In the genomic region with DNA sequence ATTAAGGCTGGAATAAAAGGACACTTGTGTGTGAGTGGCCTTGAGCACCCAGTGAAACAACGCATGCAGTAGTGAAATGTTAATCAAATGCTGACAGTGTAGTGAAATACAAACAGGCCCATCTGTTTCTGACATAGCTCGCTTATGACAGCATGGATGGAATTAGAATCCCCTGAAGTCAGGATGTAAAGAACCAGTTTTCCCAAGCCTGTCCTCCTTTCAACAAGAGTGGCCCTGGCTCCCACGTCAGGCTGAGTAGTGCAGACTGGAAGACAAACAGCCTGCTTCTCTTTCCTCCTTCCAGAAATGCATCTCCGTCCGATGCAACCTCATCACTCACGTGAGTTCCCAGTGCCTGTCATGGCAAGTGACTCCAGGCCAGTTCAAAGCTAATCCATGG, we compare ENCODE assay signal across 19 mouse cellular contexts. TPM values are rescaled to one million over a fixed set of nuclear protein-coding genes. Genes with fewer than 3 reads are reported as not detected.
DNase-seq lines count a peak whose midpoint lies in the region; ATAC-seq and TF ChIP-seq lines count a peak whose summit lies in the region.
"Had no signal": no experiment of that assay in that cellular context is flagged by ENCODE, and none has a peak within 500 bp of the region (broad histone marks: within the 10 kb centered on the region; RNA-seq: fewer than 3 reads in every experiment).

No protein-coding gene starts in this region.

- no peak overlapping the region for H3K4me2 ChIP-seq in lung, embryonic 14.5 days
- no peak overlapping the region for H3K4me2 ChIP-seq in midbrain, embryonic 11.5 days
- H3K4me2 ChIP-seq: embryonic facial prominence, embryonic 12.5 days; liver, embryonic 15.5 days; midbrain, embryonic 15.5 days had no signal

- peak; percentile 75 for ATAC-seq in lung, embryonic 14.5 days (ENCODE audit: insufficient read depth)
- no peak for ATAC-seq in midbrain, embryonic 11.5 days (ENCODE audit: low FRiP score)
- ATAC-seq: midbrain, embryonic 15.5 days had no signal

- peak overlapping the region; percentile 59; the same call in 1 of the 2 replicates for H3K27ac ChIP-seq in heart, embryonic 10.5 days
- no peak overlapping the region for H3K27ac ChIP-seq in lung, embryonic 14.5 days (ENCODE audit: low read depth)
- no peak overlapping the region for H3K27ac ChIP-seq in midbrain, embryonic 11.5 days (ENCODE audit: low read depth, low read length)
- H3K27ac ChIP-seq: embryonic facial prominence, embryonic 12.5 days; hindbrain, embryonic 10.5 days; liver, embryonic 15.5 days; midbrain, embryonic 15.5 days had no signal

- H3K9me3 ChIP-seq in heart, embryonic 10.5 days: no peaks in the 10 kb centered on the region
- no peaks in the 10 kb centered on the region for H3K9me3 ChIP-seq in lung, embryonic 14.5 days (ENCODE audit: low read depth, low read length)
- no peaks in the 10 kb centered on the region for H3K9me3 ChIP-seq in midbrain, embryonic 11.5 days (ENCODE audit: control insufficient read depth, low read length)
- H3K9me3 ChIP-seq: embryonic facial prominence, embryonic 12.5 days; hindbrain, embryonic 10.5 days; liver, embryonic 15.5 days; midbrain, embryonic 15.5 days had no signal

- H3K36me3 ChIP-seq in heart, embryonic 10.5 days: no peaks in the 10 kb centered on the region
- H3K36me3 ChIP-seq in lung, embryonic 14.5 days (ENCODE audit: insufficient read depth): no peaks in the 10 kb centered on the region
- no peaks in the 10 kb centered on the region for H3K36me3 ChIP-seq in midbrain, embryonic 11.5 days (ENCODE audit: control insufficient read depth, insufficient read depth, low read length)
- H3K36me3 ChIP-seq: embryonic facial prominence, embryonic 12.5 days; hindbrain, embryonic 10.5 days; liver, embryonic 15.5 days; midbrain, embryonic 15.5 days had no signal

- no peak for TF ChIP-seq CTCF in lung, embryonic 14.5 days (IDR thresholded peaks at IDR 0.05; ENCODE audit: low read depth)

- no peak overlapping the region for H3K4me3 ChIP-seq in heart, embryonic 10.5 days
- H3K4me3 ChIP-seq in lung, embryonic 14.5 days (ENCODE audit: low read depth, low read length): no peak overlapping the region
- H3K4me3 ChIP-seq in midbrain, embryonic 11.5 days (ENCODE audit: low read depth, low read length): no peak overlapping the region
- H3K4me3 ChIP-seq: embryonic facial prominence, embryonic 12.5 days; hindbrain, embryonic 10.5 days; liver, embryonic 15.5 days; midbrain, embryonic 15.5 days had no signal

- peaks cover 20% of the 10 kb centered on the region for H3K4me1 ChIP-seq in heart, embryonic 10.5 days
- no peaks in the 10 kb centered on the region; the same call in 1 of the 2 replicates for H3K4me1 ChIP-seq in lung, embryonic 14.5 days (ENCODE audit: insufficient read depth)
- no peaks in the 10 kb centered on the region for H3K4me1 ChIP-seq in midbrain, embryonic 11.5 days (ENCODE audit: control insufficient read depth, insufficient read depth, low read length)
- H3K4me1 ChIP-seq: hindbrain, embryonic 10.5 days; liver, embryonic 15.5 days; midbrain, embryonic 15.5 days had no signal

- peaks cover 15% of the 10 kb centered on the region for H3K27me3 ChIP-seq in heart, embryonic 10.5 days (ENCODE audit: insufficient read depth, poor library complexity, severe bottlenecking)
- no peaks in the 10 kb centered on the region for H3K27me3 ChIP-seq in lung, embryonic 14.5 days (ENCODE audit: insufficient read depth, low read length)
- H3K27me3 ChIP-seq in midbrain, embryonic 11.5 days (ENCODE audit: control insufficient read depth, insufficient read depth, low read length): no peaks in the 10 kb centered on the region
- H3K27me3 ChIP-seq: embryonic facial prominence, embryonic 12.5 days; liver, embryonic 15.5 days; midbrain, embryonic 15.5 days had no signal

- H3K9ac ChIP-seq in lung, embryonic 14.5 days: no peak overlapping the region
- no peak overlapping the region for H3K9ac ChIP-seq in midbrain, embryonic 11.5 days (ENCODE audit: low read length)
- H3K9ac ChIP-seq: embryonic facial prominence, embryonic 12.5 days; liver, embryonic 15.5 days; midbrain, embryonic 15.5 days had no signal

- intact Hi-C loops in heart, postnatal 14 days (cut with DNase I): no loop called here

- WGBS in heart, embryonic 10.5 days: 19% methylated on average over 6 of the region's 6 CpGs
- 16% methylated on average over 6 of the region's 6 CpGs for WGBS in lung, embryonic 14.5 days
- 76% methylated on average over 6 of the region's 6 CpGs for WGBS in midbrain, embryonic 11.5 days

- peak; percentile 41 for DNase-seq in embryo, embryonic 10 days (ENCODE audit: low spot score)
- no peak for DNase-seq in embryo, embryonic 9.5 days (ENCODE audit: extremely low spot score)
- peak; percentile 75 for DNase-seq in heart, embryonic 10.5 days (ENCODE audit: low spot score)
- DNase-seq in heart, postnatal 14 days: no peak
- peak; percentile 60 for DNase-seq in lung, embryonic 14.5 days
- DNase-seq in lung, postnatal 25 days (ENCODE audit: low spot score): no peak
- DNase-seq in heart, postnatal 4 days: peak; percentile 13
- DNase-seq in midbrain, embryonic 11.5 days (ENCODE audit: low spot score, missing footprints): no peak
- DNase-seq: cerebellum, adult 11 months; cerebellum, postnatal 14 days; retina, postnatal 1 day; right cerebral cortex, postnatal 4 days; thymus, postnatal 4 days had no signal

RNA-seq across cellular contexts. Expression of gene Cxcl12, which starts 42.2 kb away (rescaled TPM):
- polyA plus RNA-seq in heart, embryonic 10.5 days (2016; fragmentation: Nextera tagmentation; extraction: Ambion mirVana): 112 and 121 TPM in 2 replicates
- total RNA-seq in heart, postnatal 14 days (2021): 100 to 1,000 TPM; 134 to 149 TPM
- 87.4 and 91.0 TPM in 2 replicates for polyA plus RNA-seq in lung, embryonic 14.5 days (2014; fragmentation: Nextera tagmentation; extraction: Ambion mirVana)
- 10 to 100 TPM; 76.3 to 93.2 TPM for total RNA-seq in heart, postnatal 4 days (2021)
- 70.9 and 79.2 TPM in 2 replicates for polyA plus RNA-seq in midbrain, embryonic 11.5 days (2014; fragmentation: Nextera tagmentation; extraction: Ambion mirVana)
- total RNA-seq: MEL; neutrophil, adult 5-6 weeks had no signal

Comparison
In these comparisons a context has a peak if more than half of its experiments do, and no peak if none do; other contexts are left out.
1. DNase-seq: peak in embryo, embryonic 10 days (single experiment), heart, embryonic 10.5 days (single experiment), lung, embryonic 14.5 days (single experiment) and heart, postnatal 4 days (single experiment); none in embryo, embryonic 9.5 days (single experiment), heart, postnatal 14 days (0 of 2), lung, postnatal 25 days (single experiment) and midbrain, embryonic 11.5 days (single experiment).